ENCODE assay signal across 1 mouse cellular context in the genomic region with DNA sequence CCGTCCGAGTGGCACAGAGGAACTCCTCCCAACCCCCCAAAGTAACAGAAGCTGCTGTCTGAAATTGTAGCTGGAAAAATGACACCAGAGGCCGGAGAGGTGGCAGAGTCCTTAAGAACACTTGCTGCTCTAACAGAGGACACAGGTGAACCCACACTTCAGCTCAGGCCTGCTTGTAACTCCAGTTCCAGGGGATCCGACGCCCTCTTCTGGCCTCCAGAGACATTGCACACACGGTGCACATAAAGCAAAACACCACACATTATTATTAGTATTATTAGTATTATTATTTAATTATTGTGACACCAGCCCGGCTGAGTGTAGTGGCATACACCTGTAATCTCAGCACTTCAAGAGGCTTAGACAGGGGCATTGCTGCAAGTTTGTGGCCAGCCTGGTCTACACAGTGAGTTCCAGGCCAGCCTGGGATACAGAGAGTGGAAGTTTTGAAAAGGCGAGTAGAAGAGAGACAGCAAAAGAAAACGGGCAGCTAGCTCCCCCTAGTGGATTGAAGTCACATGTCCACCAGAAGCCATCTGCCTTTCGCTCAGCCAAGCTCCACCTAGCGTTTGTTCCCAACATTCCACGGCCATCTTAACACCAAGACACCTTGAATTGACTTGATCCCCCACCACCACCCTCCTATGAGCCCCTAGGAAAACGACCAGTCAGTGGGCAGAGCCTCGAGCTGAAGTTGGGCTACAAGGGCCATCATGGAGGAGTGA.
TF ChIP-seq lines count a peak whose summit lies in the region.

No protein-coding gene starts in this region.

TF ChIP-seq in MEL, 35 proteins besides CTCF, POLR2A, EP300 and RAD21 (continued from another document):
- TF ChIP-seq ELF1 (IDR thresholded peaks at IDR 0.05; ENCODE audit: low read depth, low read length) (no peak), ETS1 (IDR thresholded peaks at IDR 0.05; ENCODE audit: low read depth, low read length) (no peak), HCFC1 (IDR thresholded peaks at IDR 0.05; ENCODE audit: low read depth, low read length) (no peak; the same call in 1 of the 2 replicates), MAZ (IDR thresholded peaks at IDR 0.05; ENCODE audit: low read depth, low read length) (no peak), JUND (IDR thresholded peaks at IDR 0.05; ENCODE audit: low read depth, low read length) (peak; percentile 61; the same call in 1 of the 2 replicates), KAT2A (conservative IDR thresholded peaks at IDR 0.05; ENCODE audit: low read depth, low read length) (no peak), MAFK (IDR thresholded peaks at IDR 0.05; ENCODE audit: borderline replicate concordance, low read depth, low read length) (no peak), MAX (IDR thresholded peaks at IDR 0.05; ENCODE audit: low read length) (peak; percentile 93), TBP (IDR thresholded peaks at IDR 0.05; ENCODE audit: low read depth, low read length) (peak; percentile 39; the same call in 1 of the 2 replicates), E2F4 (IDR thresholded peaks at IDR 0.05; ENCODE audit: borderline replicate concordance, low read depth, low read length) (no peak), GABPA (IDR thresholded peaks at IDR 0.05; ENCODE audit: low read depth, low read length) (no peak), MYC (IDR thresholded peaks at IDR 0.05; ENCODE audit: low read depth, low read length) (peak; percentile 95)
